10 mouse cellular contexts compared by ENCODE assay signal in the genomic region with DNA sequence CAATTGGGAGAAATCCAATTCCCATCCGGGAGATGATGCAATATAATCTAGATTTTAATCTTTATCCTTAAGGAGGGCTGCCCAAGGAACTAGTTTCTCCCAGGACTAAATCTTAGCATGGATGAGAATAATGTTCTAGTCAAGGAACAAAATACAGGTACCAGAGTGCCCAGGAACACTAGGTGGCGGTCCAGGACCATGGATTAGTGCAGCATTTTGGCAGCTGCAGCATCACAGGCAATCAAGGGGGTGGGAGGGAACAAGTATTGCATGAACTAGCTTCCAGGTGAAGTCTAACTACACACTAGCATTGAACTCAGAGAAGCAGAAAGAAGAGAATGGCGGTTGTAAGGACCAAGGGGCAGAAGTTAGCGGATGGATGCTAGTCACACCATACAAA. TPM values are rescaled to one million over a fixed set of nuclear protein-coding genes. Genes with fewer than 3 reads are reported as not detected.
DNase-seq lines count a peak whose midpoint lies in the region; ATAC-seq and TF ChIP-seq lines count a peak whose summit lies in the region.
"Had no signal": no experiment of that assay in that cellular context is flagged by ENCODE, and none has a peak within 500 bp of the region (broad histone marks: within the 10 kb centered on the region; RNA-seq: fewer than 3 reads in every experiment).

No protein-coding gene starts in this region.

- H3K27me3 ChIP-seq in intestine, embryonic 14.5 days (replicated peaks; ENCODE audit: control insufficient read depth, insufficient read depth, low read length) = no peaks in the 10 kb centered on the region
- H3K27me3 ChIP-seq in intestine, embryonic 16.5 days (replicated peaks; ENCODE audit: control insufficient read depth, insufficient read depth, low read length) = no peaks in the 10 kb centered on the region
- H3K27me3 ChIP-seq in CH12.LX (replicated peaks) = no peaks in the 10 kb centered on the region
- H3K27me3 ChIP-seq in lung, postnatal 0 days (replicated peaks; ENCODE audit: insufficient read depth, low read length) = no peaks in the 10 kb centered on the region
- H3K27me3 ChIP-seq: embryonic facial prominence, embryonic 15.5 days; liver, embryonic 13.5 days had no signal

- dilution Hi-C loops in CH12.LX (cut with MboI; ENCODE audit: extremely low pct_ligation_motif_present, extremely low pct_unique_long_range_greater_than_20kb, low sequenced_read_pairs) = no loop called here

- in situ Hi-C loops in CH12.LX (cut with MboI; ENCODE audit: low pct_ligation_motif_present, low pct_unique_long_range_greater_than_20kb, low sequenced_read_pairs) = loop anchor here (25.0 kb wide), 1 partner anchor 225 kb away; no protein-coding TSS in a partner anchor

- H3K79me2 ChIP-seq in CH12.LX (replicated peaks; ENCODE audit: control insufficient read depth, extremely low read depth, insufficient read depth, poor library complexity, severe bottlenecking) = no peaks in the 10 kb centered on the region

- peak in 1 of 2 experiments; percentile 65; a peak in 2 of 4 replicates for TF ChIP-seq CTCF in CH12.LX (conservative IDR thresholded peaks at IDR 0.05 in 1 of 2, IDR thresholded peaks at IDR 0.05 in 1 of 2; ENCODE audit: low read depth in 2 of 2, low read length in 2 of 2)
- TF ChIP-seq CTCF in lung, postnatal 0 days (IDR thresholded peaks at IDR 0.05) = peak; percentile 68

- DNase-seq in intestine, embryonic 14.5 days (ENCODE audit: low spot score) = peak; percentile 53
- peak; percentile 19 for DNase-seq in CH12.LX (ENCODE audit: extremely low read depth)
- peak; percentile 4 for DNase-seq in R1 (ENCODE audit: low read depth, low spot score)
- peak; percentile 9 to 24 for DNase-seq in frontal cortex, postnatal 36 days (ENCODE audit: low spot score in 2 of 2)
- peak; percentile 49 for DNase-seq in lung, postnatal 0 days (ENCODE audit: low spot score)
- no peak for DNase-seq in gastrocnemius, postnatal 10 days
- DNase-seq: liver, embryonic 13.5 days had no signal

- TF ChIP-seq EP300 in CH12.LX (IDR thresholded peaks at IDR 0.05; ENCODE audit: low read length) = no peak
- TF ChIP-seq EP300 in lung, postnatal 0 days (IDR thresholded peaks at IDR 0.05) = no peak

- 57% methylated on average over 4 of the region's 4 CpGs for WGBS in intestine, embryonic 14.5 days
- 55% methylated on average over 4 of the region's 4 CpGs for WGBS in intestine, embryonic 16.5 days
- WGBS in lung, postnatal 0 days = 46% methylated on average over 4 of the region's 4 CpGs

- no peaks in the 10 kb centered on the region for H3K9me3 ChIP-seq in intestine, embryonic 14.5 days (ENCODE audit: control insufficient read depth, low read length)
- H3K9me3 ChIP-seq in intestine, embryonic 16.5 days (ENCODE audit: control insufficient read depth, low read length) = no peaks in the 10 kb centered on the region
- no peaks in the 10 kb centered on the region for H3K9me3 ChIP-seq in CH12.LX (replicated peaks; ENCODE audit: low read length)
- no peaks in the 10 kb centered on the region for H3K9me3 ChIP-seq in lung, postnatal 0 days (ENCODE audit: low read length)
- H3K9me3 ChIP-seq: embryonic facial prominence, embryonic 15.5 days; liver, embryonic 13.5 days had no signal

- no peak overlapping the region for H3K4me3 ChIP-seq in intestine, embryonic 14.5 days (ENCODE audit: low read depth, low read length)
- no peak overlapping the region for H3K4me3 ChIP-seq in intestine, embryonic 16.5 days (ENCODE audit: low read length)
- no peak overlapping the region for H3K4me3 ChIP-seq in CH12.LX (replicated peaks in 1 of 3; ENCODE audit: low read depth in 2 of 3, low read length in 2 of 3, poor library complexity in 1 of 3)
- no peak overlapping the region for H3K4me3 ChIP-seq in lung, postnatal 0 days (ENCODE audit: low read depth, low read length)
- H3K4me3 ChIP-seq: embryonic facial prominence, embryonic 15.5 days; liver, embryonic 13.5 days had no signal

- no peak overlapping the region for H3K27ac ChIP-seq in intestine, embryonic 14.5 days (ENCODE audit: low read depth)
- no peak overlapping the region for H3K27ac ChIP-seq in intestine, embryonic 16.5 days (ENCODE audit: low read length)
- H3K27ac ChIP-seq in CH12.LX (ENCODE audit: insufficient read depth, low read depth) = no peak overlapping the region
- no peak overlapping the region for H3K27ac ChIP-seq in lung, postnatal 0 days (ENCODE audit: low read length)
- H3K27ac ChIP-seq: embryonic facial prominence, embryonic 15.5 days; liver, embryonic 13.5 days had no signal

- peak; percentile 68 for TF ChIP-seq RAD21 in CH12.LX (IDR thresholded peaks at IDR 0.05; ENCODE audit: low read depth, low read length)

- no peak overlapping the region for H3K4me2 ChIP-seq in intestine, embryonic 14.5 days (ENCODE audit: low read length)
- no peak overlapping the region for H3K4me2 ChIP-seq in intestine, embryonic 16.5 days (ENCODE audit: low read depth, low read length)
- no peak overlapping the region for H3K4me2 ChIP-seq in CH12.LX (ENCODE audit: insufficient read depth, low read depth, poor library complexity, severe bottlenecking)
- H3K4me2 ChIP-seq in lung, postnatal 0 days (replicated peaks; ENCODE audit: low read depth, low read length) = no peak overlapping the region
- H3K4me2 ChIP-seq: embryonic facial prominence, embryonic 15.5 days; liver, embryonic 13.5 days had no signal

- no peak for TF ChIP-seq POLR2A in CH12.LX (IDR thresholded peaks at IDR 0.05; ENCODE audit: low read depth, low read length)

- H3K36me3 ChIP-seq in intestine, embryonic 14.5 days (ENCODE audit: control insufficient read depth, insufficient read depth, low read length) = no peaks in the 10 kb centered on the region
- no peaks in the 10 kb centered on the region for H3K36me3 ChIP-seq in intestine, embryonic 16.5 days (ENCODE audit: control insufficient read depth, insufficient read depth, low read length)
- no peaks in the 10 kb centered on the region for H3K36me3 ChIP-seq in CH12.LX (replicated peaks in 1 of 2; ENCODE audit: control insufficient read depth in 1 of 2, insufficient read depth in 1 of 2, low read length in 1 of 2)
- H3K36me3 ChIP-seq in lung, postnatal 0 days (ENCODE audit: insufficient read depth, low read length) = no peaks in the 10 kb centered on the region
- H3K36me3 ChIP-seq: embryonic facial prominence, embryonic 15.5 days; liver, embryonic 13.5 days had no signal

- no peak overlapping the region for H3K9ac ChIP-seq in intestine, embryonic 14.5 days (ENCODE audit: low read length)
- H3K9ac ChIP-seq in intestine, embryonic 16.5 days (ENCODE audit: low read depth, low read length) = no peak overlapping the region
- H3K9ac ChIP-seq in CH12.LX (ENCODE audit: insufficient read depth, low read depth) = no peak overlapping the region
- no peak overlapping the region for H3K9ac ChIP-seq in lung, postnatal 0 days (replicated peaks; ENCODE audit: low read depth)
- H3K9ac ChIP-seq: embryonic facial prominence, embryonic 15.5 days; liver, embryonic 13.5 days had no signal

- no peaks in the 10 kb centered on the region for H3K4me1 ChIP-seq in intestine, embryonic 14.5 days (replicated peaks; ENCODE audit: control insufficient read depth, insufficient read depth, low read length)
- no peaks in the 10 kb centered on the region for H3K4me1 ChIP-seq in intestine, embryonic 16.5 days (ENCODE audit: control insufficient read depth, insufficient read depth, low read length)
- no peaks in the 10 kb centered on the region for H3K4me1 ChIP-seq in CH12.LX (ENCODE audit: control insufficient read depth in 1 of 2, insufficient read depth in 2 of 2)
- H3K4me1 ChIP-seq in lung, postnatal 0 days (ENCODE audit: insufficient read depth, low read depth, low read length) = no peaks in the 10 kb centered on the region
- H3K4me1 ChIP-seq: embryonic facial prominence, embryonic 15.5 days; liver, embryonic 13.5 days had no signal

- ATAC-seq in intestine, embryonic 14.5 days (replicated peaks; ENCODE audit: low FRiP score, low TSS enrichment, low read depth) = no peak
- ATAC-seq in intestine, embryonic 16.5 days = no peak
- no peak; the same call in 1 of the 2 replicates for ATAC-seq in lung, postnatal 0 days
- ATAC-seq in monocyte, adult 5-6 weeks (replicated peaks; ENCODE audit: insufficient number of reproducible peaks, low FRiP score, low TSS enrichment, poor library complexity, severe bottlenecking) = no peak

TF ChIP-seq in CH12.LX, 34 proteins besides CTCF, POLR2A, EP300 and RAD21:
- no peak for TF ChIP-seq TBP (conservative IDR thresholded peaks at IDR 0.05; ENCODE audit: low read depth, low read length)
- peak; percentile 35 for TF ChIP-seq SMC3 (IDR thresholded peaks at IDR 0.05; ENCODE audit: low read depth, low read length)
- TF ChIP-seq E2F4 (IDR thresholded peaks at IDR 0.05; ENCODE audit: insufficient replicate concordance, low read depth, low read length) = no peak
- no peak for TF ChIP-seq ZMIZ1 (IDR thresholded peaks at IDR 0.05; ENCODE audit: low read depth, low read length)

RNA-seq across cellular contexts. Expression of gene Gm648, which starts 12.2 kb away (rescaled TPM):
- polyA plus RNA-seq in intestine, embryonic 14.5 days (2014; fragmentation: Nextera tagmentation; extraction: Ambion mirVana) = 0.35 TPM in 1 of 2 replicates, not detected in the other
- polyA plus RNA-seq in intestine, embryonic 16.5 days (2015; fragmentation: Nextera tagmentation; extraction: Ambion mirVana) = 0.13 and 0.17 TPM in 2 replicates
- total RNA-seq in CH12.LX (2012; rRNA removed) (not detected in 2 replicates), CH12.LX (2014; rRNA removed) (not detected in 2 replicates)
- polyA plus RNA-seq in CH12.LX (2012; ENCODE audit: insufficient read length, low read depth) = not detected in 2 replicates
- 0.11 TPM in 1 of 2 replicates, not detected in the other for polyA plus RNA-seq in lung, postnatal 0 days (2015; fragmentation: Nextera tagmentation; extraction: Ambion mirVana)
- not detected for total RNA-seq in gastrocnemius, postnatal 10 days (2021)
- total RNA-seq in monocyte, adult 5-6 weeks (2017) = not detected in 3 replicates
- polyA plus RNA-seq: liver, embryonic 13.5 days had no signal

RNA-seq across cellular contexts. Expression of gene Gm10477, which starts 12.6 kb away (rescaled TPM):
- polyA plus RNA-seq in intestine, embryonic 14.5 days (2014; fragmentation: Nextera tagmentation; extraction: Ambion mirVana) = not detected in 2 replicates
- not detected in 2 replicates for polyA plus RNA-seq in intestine, embryonic 16.5 days (2015; fragmentation: Nextera tagmentation; extraction: Ambion mirVana)
- total RNA-seq in CH12.LX (2012; rRNA removed) = not detected in 2 replicates
- total RNA-seq in CH12.LX (2014; rRNA removed) = not detected in 2 replicates
- polyA plus RNA-seq in CH12.LX (2012; ENCODE audit: insufficient read length, low read depth) = not detected in 2 replicates
- polyA plus RNA-seq in lung, postnatal 0 days (2015; fragmentation: Nextera tagmentation; extraction: Ambion mirVana) = not detected in 2 replicates
- total RNA-seq in gastrocnemius, postnatal 10 days (2021) = not detected
- total RNA-seq in monocyte, adult 5-6 weeks (2017) = not detected in 3 replicates
- polyA plus RNA-seq: embryonic facial prominence, embryonic 15.5 days; liver, embryonic 13.5 days had no signal
